Mouse (Mus musculus): Measurements from ENCODE around the gene Coa7.
"Not testable (repeated sequence)": the region's sequence is repeated elsewhere in the genome, so short reads cannot be mapped to it uniquely, and the experiment has no call there.

Gene Coa7

DNA sequence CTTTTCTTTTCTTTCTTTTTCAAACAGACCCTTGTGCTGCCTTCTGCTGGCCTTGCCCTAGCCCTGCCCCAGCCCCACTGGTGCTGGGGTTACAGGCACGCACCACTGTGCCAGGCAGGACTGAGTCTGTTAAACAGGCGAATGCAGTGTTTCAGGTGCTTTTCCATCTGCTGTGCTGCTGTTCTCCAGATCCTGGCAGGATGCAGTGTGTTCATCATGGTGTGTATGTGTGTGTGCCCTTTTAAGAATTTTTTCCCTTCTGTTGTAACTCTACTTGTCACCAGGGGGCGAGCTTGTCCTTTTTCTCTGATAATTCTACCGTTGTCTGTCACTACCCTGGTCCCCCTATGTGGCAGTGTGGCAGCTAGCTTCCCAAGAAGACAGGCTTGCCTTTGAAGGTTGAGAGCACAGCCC lies 11.3 kb downstream of the Coa7 start:
- DNase-seq (ENCODE audit: low spot score in 2 of 2): peak; percentile 75 to 76

DNA sequence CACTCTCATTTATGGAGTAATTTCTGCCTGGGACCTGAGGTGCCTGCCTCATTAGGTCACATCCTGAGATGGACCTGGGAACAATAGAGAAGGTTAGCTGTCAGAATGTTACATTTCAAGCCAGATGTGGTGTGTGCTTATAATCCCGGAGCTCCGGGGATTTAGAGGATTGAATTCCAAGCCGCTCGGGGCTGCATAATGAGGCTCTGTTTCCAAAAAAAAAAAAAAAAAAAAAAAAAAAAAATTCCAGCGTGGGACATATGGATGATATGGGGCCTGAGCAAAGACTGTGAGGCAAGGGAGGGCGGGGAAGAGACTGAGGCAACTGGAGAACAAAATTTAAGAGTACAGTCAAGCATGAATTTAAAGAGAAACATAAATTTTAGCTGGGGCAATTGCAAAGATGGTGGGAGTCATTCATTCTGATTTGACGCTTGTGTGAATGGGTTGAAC lies 16.7 kb downstream of the Coa7 start:
- no peak for DNase-seq (ENCODE audit: low spot score in 2 of 2)

DNA sequence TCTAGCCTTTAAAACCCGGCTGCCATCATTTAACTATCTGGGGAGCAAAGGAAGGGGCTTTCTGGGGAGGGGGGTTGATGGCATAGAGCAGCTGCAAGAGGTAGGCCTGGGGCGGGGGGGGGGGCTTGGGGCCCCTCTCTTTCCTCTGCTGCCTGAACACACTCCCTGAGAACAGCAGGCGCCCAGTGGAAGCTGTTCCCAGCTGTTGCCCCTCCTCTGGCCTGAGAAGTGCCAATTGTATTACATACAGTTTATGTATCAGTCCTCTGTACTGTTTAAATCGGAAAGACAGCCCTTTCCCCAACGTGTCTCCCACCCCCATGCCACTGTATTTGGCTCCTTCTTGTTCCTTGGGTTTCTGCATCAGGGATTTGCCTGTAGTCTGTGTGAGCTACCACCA lies 17.9 kb downstream of the Coa7 start:
- DNase-seq (ENCODE audit: low spot score in 2 of 2): no peak

DNA sequence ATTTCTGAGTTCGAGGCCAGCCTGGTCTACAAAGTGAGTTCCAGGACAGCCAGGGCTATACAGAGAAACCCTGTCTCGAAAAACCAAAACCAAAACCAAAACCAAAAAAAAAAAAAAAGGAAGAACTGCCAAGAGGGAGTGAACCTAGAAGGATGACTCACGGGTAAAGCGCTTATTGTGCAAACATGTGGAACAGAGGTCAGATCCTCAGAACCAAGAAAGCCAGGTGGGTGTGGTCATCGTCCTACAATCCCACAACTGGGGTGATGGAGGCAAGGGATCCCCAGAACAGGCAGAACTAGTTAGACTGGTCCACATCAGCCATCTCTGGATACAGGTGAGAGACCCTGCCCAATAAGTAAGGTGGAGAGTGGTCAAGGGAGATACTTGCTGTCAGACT lies 19.2 kb downstream of the Coa7 start:
- DNase-seq (ENCODE audit: low spot score in 2 of 2): no peak

DNA sequence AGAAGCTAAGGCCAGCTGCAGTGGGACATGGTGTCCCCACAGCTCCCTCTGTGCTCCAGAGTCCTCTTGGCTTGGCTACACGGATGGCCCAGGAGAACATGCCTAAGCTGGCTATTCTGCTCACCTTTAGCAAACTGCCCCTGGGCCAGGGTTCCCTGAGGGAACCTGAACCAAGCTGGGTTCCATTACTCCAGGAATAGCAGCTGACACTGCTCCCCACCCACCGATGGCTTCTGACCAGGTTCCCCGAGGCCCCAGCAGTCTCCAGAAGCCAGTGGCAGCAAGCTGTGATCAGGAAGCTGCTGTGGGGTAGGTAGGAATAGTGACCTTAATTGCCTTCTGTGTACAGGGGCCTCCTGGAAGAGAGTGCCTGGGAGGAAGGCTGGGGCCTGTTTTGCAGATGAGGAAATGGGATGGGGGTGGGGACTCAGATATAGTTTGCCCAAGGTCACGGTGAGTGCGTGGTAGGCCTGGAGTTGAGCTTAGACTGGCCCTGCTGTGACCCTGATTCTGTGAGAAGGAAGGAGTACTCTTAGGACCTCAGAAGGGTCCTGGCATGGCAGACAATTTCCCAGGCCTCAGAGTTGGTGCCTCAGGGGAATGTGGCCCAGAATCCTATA lies 20.4 kb downstream of the Coa7 start:
- DNase-seq (ENCODE audit: low spot score in 2 of 2): no peak

DNA sequence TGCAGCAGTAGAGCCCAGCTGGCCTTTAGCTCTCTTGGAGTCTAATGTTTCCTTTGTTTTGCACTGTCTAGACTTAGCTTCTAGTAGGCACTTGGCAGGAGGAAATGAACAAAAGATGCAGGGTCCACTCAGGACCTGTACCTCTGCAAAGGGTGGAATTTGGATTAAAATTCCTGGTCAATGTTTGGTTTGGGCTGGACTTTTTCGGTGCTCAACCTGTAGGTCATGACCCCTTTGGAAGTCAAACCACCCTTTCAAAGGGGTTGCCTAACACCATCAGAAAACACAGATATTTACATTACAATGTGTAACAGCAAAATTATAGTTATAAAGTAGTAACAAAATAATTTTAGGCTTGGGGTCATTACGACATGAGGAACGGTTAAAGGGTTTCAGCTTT lies 21.1 kb downstream of the Coa7 start:
- no peak for DNase-seq (ENCODE audit: low spot score in 2 of 2)

DNA sequence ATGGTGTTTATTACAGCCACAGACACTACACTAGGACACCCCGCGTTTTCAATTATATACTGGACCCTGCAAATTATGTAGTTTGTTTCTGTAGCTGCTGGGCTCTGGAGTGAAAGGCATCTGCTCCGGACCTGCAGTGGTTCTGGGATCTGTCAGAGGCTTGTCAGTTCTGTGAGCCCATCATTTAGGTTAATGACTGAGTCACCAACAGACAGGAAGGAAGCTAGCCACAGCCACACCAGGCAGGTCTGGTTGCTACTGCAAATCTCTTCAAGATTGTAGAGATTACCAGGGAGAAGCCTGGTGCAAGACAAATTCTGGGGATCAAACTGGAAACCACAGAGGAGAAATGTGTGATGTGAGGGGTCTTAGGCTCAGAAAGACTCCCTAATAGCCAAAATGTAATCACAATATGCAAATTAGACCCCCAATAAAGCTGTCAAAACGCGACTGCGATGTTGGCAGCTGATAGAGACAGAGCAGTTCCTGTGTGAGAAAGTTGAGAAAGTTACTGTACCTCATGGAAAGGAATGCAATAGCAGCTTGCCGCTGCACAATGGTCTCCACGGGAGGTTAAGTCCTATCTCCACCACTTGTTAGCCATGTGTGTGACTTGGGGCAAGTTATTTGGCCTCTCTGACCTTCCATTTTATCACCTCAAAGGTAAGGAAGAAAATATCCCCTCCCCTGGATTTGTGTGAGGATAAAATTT lies 22.1 kb downstream of the Coa7 start:
- no peak for DNase-seq (ENCODE audit: low spot score in 2 of 2)

DNA sequence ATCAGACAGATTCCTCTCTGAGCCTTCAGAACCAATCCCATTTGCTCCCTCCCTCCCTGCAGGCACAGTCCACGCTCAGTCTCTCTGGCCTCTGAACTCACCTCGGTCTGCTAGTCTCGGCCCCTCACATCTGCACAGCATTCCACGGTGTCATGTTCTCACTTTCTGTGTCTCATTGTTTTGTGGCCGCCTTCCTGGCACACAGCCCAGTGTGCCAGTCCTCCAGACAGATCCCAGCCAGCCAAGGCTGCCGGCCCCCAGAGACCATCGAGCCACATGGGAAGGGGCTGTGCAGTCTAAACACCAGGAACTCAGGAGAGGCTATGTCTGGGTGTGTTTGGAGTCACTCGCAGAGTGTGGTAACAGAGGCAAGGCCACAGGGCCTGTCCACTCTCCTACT lies 22.9 kb downstream of the Coa7 start:
- no peak for DNase-seq (ENCODE audit: low spot score in 2 of 2)

DNA sequence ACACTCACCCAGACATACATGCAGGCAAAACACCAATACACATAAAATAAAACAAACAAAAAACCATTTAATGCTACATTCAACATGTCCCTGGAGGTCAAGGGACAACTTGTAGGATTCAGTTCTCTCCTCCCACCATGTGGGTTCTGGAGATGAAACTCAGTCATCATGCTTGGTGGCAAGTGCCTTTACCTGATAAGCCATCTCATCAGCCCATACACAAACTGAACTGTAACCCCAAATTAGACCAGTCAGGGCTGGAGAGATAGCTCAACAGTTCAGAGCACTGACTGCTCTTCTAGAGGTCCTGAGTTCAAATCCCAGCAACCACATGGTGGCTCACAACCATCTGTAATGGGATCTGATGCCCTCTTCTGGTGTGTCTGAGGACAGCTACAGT lies 25.7 kb downstream of the Coa7 start:
- not testable (repeated sequence) for DNase-seq (ENCODE audit: low spot score in 2 of 2)

DNA sequence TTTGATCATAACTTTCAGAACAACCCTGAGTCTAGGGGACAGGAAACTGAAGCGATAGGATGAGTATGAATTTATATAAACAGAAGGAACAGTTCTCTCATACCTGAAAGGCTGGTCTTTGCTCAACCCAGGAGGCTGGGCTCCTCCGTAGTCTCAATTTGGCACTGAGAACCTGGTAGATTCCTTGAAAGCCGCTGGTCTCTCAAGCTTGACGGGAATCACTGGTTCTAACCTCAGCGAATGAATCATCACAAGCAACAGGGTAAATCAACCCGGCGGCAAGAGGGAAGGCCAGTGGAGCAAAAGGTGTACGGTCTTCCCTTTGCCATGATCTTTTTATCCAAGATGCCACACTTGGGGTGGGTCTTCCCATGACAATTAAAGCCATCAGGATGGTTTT lies 29.5 kb downstream of the Coa7 start:
- DNase-seq (ENCODE audit: low spot score in 2 of 2): no peak

DNA sequence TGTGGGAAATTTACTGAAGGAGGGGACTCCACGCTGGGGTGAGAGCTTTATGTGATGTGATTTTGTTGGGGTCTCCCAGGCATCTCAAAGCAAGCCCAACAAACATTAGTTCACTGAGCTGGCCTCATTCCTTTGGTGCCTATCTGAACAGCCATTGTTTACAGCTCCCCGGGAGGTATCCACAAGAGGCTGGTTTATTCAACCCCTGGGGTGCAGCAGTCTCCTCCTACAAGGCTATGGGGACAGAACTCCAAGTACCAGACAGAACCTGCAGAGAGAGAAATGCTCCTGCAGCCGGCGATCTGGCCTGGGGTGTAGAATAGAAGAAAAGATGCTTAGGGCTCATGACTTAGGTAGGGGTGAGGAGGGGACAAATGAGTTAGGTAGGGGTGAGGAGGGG lies 30.6 kb downstream of the Coa7 start:
- DNase-seq (ENCODE audit: low spot score in 2 of 2): no peak

DNA sequence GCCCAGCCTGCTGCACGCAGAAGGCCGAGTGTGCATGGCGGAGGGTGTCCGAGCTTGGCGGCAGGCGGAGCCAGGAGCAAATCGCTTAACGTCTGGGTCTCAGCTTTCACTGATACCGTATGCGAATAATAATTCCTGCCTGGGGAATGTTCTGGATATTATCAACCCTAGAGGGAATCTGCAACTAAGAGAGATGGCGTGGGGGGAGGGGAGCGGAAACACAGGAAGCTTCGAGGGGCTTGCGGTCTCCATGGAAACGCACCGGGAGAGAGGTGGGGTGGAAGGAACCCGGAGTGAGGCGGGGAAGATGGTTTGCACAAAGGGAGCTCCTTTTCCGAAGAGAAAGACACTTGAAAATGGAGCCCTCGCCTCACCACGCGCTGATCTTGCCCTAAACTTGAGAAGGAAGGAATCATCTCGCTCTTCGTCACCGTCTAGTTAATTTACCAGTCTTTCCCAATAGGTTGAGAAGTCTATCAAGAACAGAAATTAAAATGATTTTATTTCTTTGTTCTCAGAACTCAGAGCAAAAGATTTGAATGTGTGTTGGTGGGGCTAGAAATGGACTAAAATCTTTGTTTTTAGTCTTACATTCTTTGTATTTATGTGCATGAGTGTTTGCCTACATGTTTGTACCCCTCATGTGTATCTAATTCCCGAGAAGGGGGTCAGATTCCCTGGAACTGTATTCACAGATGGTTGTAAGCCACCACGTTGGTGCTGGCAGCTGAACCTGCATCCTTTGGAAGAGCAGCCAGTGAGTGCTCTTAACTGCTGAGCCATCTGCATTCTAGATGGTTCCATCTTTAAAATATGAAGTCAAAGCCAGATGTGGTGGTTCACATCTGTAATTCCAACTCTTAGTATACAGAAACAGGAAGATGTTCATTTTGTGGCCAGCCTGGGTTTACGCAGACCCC lies 32.5 kb downstream of the Coa7 start:
- peak; percentile 48 to 54 for DNase-seq (ENCODE audit: low spot score in 2 of 2)

DNA sequence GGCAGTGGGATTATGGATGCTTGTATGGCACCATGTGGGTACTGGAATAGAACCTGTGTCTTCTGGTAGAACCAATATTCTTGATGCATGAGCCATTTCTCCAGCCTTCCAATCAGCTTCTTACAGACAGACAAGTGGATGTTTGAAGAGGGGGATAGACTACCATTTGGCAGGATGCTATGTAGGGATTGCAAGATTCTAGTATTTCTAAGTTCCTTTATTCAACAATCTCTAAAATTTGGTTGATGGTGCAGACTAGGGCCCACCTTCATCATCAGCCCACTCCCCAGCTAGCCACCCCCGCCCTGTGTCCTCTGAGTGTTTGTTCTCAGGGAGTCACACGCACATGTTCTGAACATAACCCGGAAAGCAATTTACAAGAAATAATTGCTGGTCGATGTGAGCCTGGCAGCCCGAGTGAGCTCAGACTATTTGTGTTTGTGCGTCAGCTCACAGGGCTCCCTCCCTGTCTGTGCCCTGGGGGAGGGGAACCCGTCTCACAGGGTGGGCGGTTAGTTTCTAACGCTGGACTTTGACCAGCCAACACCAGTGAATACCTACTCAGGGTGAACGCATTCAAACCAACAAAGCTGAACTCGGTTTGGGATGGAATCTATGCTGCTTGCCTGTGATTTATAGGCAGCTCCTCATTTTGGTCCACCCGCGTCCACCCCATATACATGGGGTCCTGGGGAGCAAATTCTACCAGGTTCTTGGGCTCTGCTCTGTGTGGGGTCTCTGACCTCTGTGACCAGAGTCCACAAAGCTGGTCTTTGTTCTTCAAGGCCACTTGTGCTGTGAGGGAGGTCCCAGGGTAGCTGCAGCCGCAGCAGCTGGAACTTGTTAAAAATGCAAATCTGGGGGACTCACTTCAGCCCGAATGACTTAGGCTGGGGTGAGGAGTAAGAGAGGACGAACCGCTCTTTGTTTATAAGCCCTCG lies 34.7 kb downstream of the Coa7 start:
- no peak for DNase-seq (ENCODE audit: low spot score in 2 of 2)

DNA sequence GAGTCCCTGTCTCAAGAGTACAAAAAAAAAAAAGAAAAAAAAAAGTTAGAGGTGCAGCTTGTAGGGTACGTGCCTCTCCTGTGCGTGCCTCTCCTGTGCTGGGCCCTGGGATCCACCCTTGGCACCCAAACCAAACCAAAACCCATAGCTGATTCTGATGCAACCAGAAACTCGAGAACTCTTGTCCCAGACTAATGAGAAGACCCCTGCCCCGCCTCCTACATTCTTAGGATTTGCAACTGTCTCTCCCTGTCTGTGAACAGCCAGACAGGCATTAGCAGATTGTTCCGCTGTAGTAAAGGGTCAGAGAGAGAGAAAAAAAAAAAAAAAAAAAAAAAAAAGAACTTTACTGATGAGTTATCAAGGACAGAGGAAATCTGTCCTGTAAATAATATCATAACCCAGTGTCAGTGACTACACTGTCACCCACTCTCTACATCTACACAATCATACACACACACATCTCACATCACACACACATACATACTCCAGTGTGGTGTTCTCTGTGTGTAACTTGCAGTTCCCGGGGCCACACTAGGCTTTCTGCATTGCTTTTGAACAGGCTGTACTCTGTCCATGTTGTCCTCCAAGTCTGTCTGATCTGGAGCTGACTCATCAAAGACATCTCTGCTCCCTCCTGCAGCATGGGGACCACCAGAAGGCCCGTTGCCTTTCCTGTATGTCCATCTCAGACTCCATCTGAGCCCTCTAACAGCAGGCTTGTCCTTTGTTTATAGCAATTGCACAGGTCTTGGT lies 35.6 kb downstream of the Coa7 start:
- no peak for DNase-seq (ENCODE audit: low spot score in 2 of 2)

DNA sequence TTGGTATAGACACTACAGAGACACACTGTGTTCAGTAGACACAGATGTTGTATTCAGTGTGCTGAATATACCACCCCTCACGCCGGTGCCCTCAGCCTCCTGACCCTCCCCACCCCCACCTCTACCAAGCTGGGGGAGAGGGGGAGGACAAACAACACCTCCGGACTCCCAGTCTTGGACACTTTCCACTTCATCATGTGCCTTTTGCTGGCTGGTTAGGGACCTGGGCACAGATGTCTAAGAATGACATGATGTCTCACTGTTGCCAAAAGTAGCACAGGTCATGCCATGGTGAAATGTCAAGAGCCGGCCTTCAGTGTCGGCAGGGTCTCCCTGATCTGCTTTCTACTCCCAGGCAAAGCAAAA lies 36.2 kb downstream of the Coa7 start:
- no peak for DNase-seq (ENCODE audit: low spot score in 2 of 2)

DNA sequence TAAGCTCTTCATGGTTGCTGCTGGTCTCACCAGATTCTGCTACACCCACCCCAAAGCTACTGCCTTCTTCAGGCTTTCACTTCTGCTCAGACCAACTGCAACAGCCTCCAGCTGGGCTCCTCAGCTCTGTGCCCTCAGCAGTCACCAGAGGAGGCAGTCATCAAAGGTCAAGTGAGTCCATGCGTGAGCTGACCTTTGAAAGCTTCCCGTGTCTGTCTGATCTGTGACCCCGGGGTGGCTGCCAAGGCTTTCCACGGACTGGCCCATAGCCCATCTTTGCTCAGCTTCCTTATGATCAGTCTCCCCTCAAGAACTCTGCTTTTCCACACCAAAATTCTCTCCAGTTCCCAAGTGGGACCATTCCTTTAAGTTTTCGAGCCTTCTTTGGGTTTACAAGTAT lies 41.3 kb downstream of the Coa7 start:
- DNase-seq (ENCODE audit: low spot score in 2 of 2): no peak

DNA sequence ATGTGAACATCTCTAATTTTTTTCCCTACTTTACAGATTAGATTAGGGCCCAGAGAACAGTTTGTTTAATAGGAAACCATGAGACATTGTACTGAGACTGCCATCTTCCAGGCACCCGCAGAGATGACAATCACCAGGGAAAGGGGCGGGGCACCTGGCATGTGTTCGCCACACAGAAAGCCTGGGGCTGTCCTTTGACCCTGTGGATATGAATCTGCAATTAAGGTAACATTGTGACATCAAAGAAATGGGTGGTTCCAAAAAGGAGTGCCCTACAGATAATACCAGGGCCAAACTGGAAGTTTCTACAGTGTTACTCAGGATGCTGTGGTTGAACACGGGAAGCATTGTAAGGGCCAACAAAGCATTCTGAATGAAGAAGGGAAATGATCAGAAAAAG lies 42.5 kb downstream of the Coa7 start:
- DNase-seq (ENCODE audit: low spot score in 2 of 2): no peak

DNA sequence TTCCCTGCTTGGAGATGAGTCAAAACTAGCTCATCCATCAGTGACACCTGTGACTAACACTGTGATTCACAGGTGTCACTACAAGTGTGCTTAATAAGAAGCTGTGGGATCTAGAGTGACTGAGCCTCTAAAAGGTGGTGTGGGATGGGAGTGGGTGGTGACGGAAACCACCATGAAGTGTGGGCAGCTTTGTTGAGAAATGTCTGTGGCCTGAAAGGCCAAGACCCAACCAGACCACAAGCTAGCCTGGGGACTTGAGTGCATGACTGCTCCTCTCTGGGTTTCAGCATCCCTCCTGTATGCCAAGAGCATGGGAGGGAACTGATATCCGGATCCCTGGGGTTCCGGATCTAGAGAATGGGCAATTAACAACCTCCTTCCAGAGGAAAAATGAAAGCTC lies 43.5 kb downstream of the Coa7 start:
- DNase-seq (ENCODE audit: low spot score in 2 of 2): no peak

DNA sequence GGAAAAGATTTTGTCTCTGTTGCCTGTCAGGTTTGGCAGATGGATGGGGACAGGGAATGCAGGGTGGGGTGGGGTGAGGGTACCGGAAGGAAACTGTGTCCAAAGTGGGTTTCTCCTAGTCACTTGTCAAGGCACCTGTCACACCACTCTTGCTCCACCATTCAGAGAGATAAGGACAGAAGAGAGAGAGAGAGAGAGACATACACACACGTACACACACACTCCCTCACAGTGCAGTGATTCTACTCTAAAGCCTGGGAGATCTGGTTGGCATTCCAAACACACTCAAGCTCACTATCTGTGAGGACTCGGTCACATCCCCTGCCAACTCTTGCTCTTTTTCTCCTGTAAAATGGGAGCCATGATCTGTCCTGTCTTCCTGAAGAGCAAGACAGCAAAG lies 44.2 kb downstream of the Coa7 start:
- DNase-seq (ENCODE audit: low spot score in 2 of 2): no peak

DNA sequence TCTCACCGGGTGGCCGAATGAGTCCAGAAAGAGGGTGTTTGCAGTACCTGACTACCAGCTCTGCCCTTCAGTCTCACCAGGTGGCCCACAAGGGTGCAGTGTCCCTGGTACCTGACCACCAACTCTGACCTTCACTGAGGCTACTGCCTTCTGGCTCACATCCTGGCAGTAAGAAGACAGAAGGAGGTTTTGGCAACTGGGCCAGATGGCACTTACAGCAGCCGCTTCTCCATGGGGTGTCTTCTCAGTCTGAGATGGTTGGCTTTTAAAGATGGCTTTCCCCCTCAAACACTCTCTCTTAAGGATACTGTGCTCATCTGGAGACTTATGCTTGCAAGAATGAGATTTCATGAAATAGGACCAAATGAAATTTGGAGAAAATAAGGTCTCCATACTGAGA lies 51.5 kb downstream of the Coa7 start:
- DNase-seq (ENCODE audit: low spot score in 2 of 2): no peak

DNA sequence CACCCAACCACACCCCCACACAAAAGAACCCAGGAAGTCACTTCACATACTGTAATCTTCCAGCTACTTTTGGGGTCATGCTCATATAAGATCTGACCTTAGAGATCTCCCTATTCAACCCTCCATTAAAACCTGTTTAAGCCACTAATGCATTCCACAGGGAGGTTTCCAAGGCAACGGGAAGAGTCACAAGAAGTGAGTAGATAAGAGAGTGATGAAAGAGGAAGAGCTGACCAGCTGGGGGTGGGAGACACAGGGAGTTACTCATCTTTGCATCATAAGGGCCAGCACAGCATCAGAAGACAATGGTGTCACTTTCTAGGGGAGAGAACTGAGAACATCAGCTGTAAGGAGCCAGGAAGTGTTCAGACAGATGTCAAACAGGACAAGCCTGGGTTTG lies 52.2 kb downstream of the Coa7 start:
- no peak for DNase-seq (ENCODE audit: low spot score in 2 of 2)

Measured in right cerebral cortex, adult 2 months (tissue).